Mouse (Mus musculus): Measurements from ENCODE around the gene Nck2. TPM values are rescaled to one million over a fixed set of nuclear protein-coding genes. Genes with fewer than 3 reads are reported as not detected.
"Not testable (repeated sequence)": the region's sequence is repeated elsewhere in the genome, so short reads cannot be mapped to it uniquely, and the experiment has no call there.

The Nck2 gene
- polyA plus RNA-seq, 1 experiment from 2014 or later: 46.0 TPM

DNA sequence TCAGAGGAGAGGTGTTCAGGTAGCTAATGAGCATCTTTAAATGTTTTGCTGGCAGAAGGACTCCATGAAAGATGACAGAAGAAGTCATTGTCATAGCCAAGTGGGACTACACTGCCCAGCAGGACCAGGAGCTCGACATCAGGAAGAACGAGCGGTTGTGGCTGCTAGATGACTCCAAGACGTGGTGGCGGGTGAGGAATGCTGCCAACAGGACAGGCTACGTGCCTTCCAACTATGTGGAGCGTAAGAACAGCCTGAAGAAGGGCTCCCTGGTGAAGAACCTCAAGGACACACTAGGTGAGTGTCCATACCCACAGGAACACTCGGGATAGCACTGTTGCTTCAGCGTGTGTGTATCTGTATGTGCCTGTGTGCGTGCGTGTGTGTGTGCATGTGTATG lies 89.1 kb downstream of the Nck2 start:
- not testable (repeated sequence) for ATAC-seq (replicated peaks; ENCODE audit: low FRiP score); H3K27me3 ChIP-seq; H3K9me3 ChIP-seq (replicated peaks); H3K27ac ChIP-seq; H3K4me3 ChIP-seq (replicated peaks); H3K9ac ChIP-seq; H3K4me2 ChIP-seq
- peaks cover 27% of the 10 kb centered on the region for H3K4me1 ChIP-seq
- peaks cover 43% of the 10 kb centered on the region for H3K36me3 ChIP-seq
- 90% methylated on average over 11 of the region's 11 CpGs for WGBS

DNA sequence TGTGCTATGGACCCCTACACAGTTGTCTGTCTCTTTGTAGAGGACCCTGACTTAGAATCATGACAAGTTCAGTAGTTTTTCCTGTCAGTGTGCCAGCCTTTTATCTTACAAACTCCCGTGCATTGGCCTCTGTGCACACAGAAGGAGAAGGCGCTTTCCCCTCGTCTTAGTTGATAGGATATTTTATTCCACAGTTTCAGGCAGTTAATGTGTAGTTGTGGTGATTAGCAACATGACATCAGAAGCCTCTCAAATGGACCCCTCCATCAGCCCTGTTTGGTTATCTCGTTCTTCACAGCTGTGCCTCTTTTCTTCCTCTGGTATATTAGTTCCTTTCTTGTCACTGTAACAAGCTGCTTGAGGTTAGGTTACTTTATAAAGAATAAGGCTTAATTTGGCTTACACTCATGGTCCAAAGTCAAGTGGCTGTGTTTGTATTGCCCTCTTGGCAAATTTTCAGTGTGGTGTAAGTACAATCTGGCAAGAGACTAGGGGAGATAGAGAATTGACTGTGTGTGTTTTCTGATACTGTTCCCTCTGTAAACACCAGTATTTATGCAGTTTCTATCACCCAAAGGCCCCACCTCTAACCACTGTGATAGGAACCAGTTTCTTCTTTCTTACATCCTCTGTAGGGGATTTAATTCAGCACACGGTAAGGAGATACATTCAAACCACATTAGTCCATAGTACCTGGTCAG lies 89.8 kb downstream of the Nck2 start:
- no peak overlapping the region for H3K4me3 ChIP-seq (replicated peaks)
- no peaks in the 10 kb centered on the region for H3K9me3 ChIP-seq (replicated peaks)

DNA sequence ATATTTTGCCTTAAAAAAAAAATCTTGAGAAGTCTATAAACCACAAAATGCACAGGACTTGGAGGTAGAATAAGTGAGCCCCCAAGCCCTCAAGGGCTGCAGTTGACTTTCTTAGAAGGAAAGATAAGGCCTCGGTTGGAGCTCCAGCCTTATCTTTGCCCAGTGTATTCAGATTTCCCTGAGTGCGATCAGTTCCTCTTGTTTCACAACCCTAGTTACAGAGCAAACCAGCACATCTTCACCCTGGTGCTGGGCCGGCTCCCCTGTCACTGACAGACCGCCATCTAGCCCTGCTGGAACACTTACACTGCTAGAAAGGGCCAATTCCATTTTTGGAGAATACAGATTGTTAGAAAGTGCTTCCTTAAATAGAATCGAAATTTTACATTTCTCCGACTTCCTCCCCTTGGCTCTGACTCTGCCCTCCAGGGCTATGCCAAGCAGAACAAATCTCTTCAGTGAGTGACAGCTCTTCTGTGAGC lies 91.2 kb downstream of the Nck2 start:
- H3K4me3 ChIP-seq (replicated peaks): no peak overlapping the region
- H3K4me2 ChIP-seq: no peak overlapping the region
- H3K4me1 ChIP-seq: peaks cover 23% of the 10 kb centered on the region
- WGBS: 85% methylated on average over 6 of the region's 6 CpGs
- H3K9ac ChIP-seq: no peak overlapping the region
- H3K27ac ChIP-seq: no peak overlapping the region
- peaks cover 39% of the 10 kb centered on the region for H3K36me3 ChIP-seq
- H3K9me3 ChIP-seq (replicated peaks): no peaks in the 10 kb centered on the region
- no peak for ATAC-seq (replicated peaks; ENCODE audit: low FRiP score)
- H3K27me3 ChIP-seq: no peaks in the 10 kb centered on the region

More for the DNA sequence above, 89.8 kb downstream of the Nck2 start:
- H3K4me2 ChIP-seq: no peak overlapping the region
- no peak for ATAC-seq (replicated peaks; ENCODE audit: low FRiP score)
- no peak overlapping the region for H3K9ac ChIP-seq
- 80% methylated on average over 5 of the region's 5 CpGs for WGBS
- no peaks in the 10 kb centered on the region for H3K27me3 ChIP-seq
- peaks cover 31% of the 10 kb centered on the region for H3K4me1 ChIP-seq
- H3K27ac ChIP-seq: no peak overlapping the region
- H3K36me3 ChIP-seq: peaks cover 39% of the 10 kb centered on the region

DNA sequence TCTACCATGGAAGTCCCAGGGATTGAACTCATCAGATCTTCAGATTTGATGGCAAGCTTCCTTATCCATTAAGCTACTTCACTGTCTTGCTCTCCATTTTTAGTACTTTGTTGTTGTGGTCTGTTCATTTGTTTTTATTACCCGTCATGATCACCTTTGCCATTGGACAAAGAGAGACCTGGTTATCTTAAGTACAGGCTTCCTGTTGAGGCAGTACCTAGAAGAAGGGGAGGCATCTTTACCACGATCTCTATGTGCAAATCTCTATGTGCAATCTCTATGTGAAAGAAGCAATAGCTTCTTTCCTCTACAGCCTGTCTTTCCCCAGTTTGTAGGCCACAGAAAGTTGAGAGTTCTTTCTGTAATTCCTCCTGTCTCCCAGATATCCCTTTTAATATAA lies 91.9 kb downstream of the Nck2 start:
- Histone ChIP-seq H3K36me3 (peaks cover 39% of the 10 kb centered on the region), H3K4me1 (peaks cover 16% of the 10 kb centered on the region), H3K4me3 (replicated peaks) (no peak overlapping the region), H3K9me3 (replicated peaks) (no peaks in the 10 kb centered on the region), H3K27me3 (no peaks in the 10 kb centered on the region), H3K27ac (no peak overlapping the region), H3K9ac (no peak overlapping the region), H3K4me2 (no peak overlapping the region)
- 81% methylated on average over 2 of the region's 2 CpGs for WGBS
- ATAC-seq (replicated peaks; ENCODE audit: low FRiP score): no peak

DNA sequence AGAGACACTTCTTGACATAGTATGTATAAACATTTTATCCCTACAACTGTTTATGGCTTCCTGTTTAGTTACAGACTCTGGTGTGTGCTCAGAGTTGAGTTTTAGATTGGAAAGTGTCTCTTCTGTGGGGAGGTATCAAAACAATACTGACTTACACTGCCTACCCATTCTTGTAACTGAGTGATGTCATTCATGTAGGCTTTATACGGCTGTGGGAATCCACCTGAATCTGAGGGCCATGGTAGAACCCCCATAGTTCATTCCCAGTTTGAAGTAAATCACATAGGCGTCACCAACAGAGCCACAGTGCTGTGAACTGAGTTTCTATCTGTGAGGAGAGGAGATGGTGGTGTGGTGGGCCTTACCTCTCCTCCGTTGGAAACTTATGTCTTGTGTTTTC lies 92.6 kb downstream of the Nck2 start:
- no peak overlapping the region for H3K4me3 ChIP-seq (replicated peaks)
- no peak overlapping the region for H3K9ac ChIP-seq
- H3K4me2 ChIP-seq: no peak overlapping the region
- no peaks in the 10 kb centered on the region for H3K9me3 ChIP-seq (replicated peaks)
- no peak for ATAC-seq (replicated peaks; ENCODE audit: low FRiP score)
- peaks cover 39% of the 10 kb centered on the region for H3K36me3 ChIP-seq
- no peaks in the 10 kb centered on the region for H3K27me3 ChIP-seq
- 86% methylated on average over 3 of the region's 3 CpGs for WGBS
- peaks cover 14% of the 10 kb centered on the region for H3K4me1 ChIP-seq
- no peak overlapping the region for H3K27ac ChIP-seq

DNA sequence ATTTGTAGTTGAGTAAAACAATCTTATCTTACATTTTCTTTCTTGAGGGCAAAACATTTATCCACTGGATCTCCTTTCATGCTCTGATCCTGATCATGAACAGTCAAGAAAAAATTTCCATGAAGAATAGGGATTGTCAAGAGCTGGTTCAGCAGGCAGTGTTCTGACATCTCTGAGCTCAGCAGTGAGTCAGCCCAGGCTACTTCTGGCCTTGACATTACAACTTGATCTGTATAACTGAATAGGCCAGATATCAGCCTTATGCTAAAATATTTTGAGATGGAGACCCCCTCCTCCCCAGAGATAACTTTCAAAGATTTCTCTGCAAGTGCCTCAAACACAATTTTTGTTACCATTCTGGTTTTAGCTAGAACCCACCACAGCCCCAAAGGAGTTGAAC lies 93.1 kb downstream of the Nck2 start:
- Histone ChIP-seq H3K9ac (no peak overlapping the region), H3K4me1 (peaks cover 14% of the 10 kb centered on the region; the same call in 1 of the 2 replicates), H3K36me3 (peaks cover 39% of the 10 kb centered on the region), H3K4me2 (no peak overlapping the region), H3K27ac (no peak overlapping the region), H3K4me3 (replicated peaks) (no peak overlapping the region), H3K9me3 (replicated peaks) (no peaks in the 10 kb centered on the region), H3K27me3 (no peaks in the 10 kb centered on the region)
- ATAC-seq (replicated peaks; ENCODE audit: low FRiP score): no peak

DNA sequence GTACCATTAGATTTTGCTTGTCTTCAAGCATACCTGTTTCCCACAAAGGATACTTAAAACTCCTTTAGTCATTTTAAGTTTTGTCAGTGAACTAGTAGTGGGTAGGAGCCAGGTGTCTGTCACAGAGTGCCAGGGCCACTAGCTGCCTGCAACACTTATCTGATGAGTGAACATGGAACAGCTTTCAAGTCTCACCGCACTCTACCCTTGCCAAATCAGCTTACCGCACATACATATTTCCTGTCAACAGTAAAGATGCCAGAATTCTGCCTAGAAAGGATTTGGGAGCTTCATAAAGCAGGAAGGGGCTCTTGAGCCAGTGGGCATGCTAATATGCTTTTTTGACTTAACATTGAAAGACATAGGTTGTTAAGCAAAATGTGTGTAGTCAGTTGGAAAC lies 94.3 kb downstream of the Nck2 start:
- no peak overlapping the region for H3K27ac ChIP-seq
- peaks cover 37% of the 10 kb centered on the region for H3K36me3 ChIP-seq
- no peak overlapping the region for H3K4me2 ChIP-seq
- peaks cover 16% of the 10 kb centered on the region; the same call in 1 of the 2 replicates for H3K4me1 ChIP-seq
- no peak for ATAC-seq (replicated peaks; ENCODE audit: low FRiP score)
- no peaks in the 10 kb centered on the region for H3K27me3 ChIP-seq
- WGBS: 77% methylated on average over 2 of the region's 2 CpGs
- H3K9ac ChIP-seq: no peak overlapping the region
- no peaks in the 10 kb centered on the region for H3K9me3 ChIP-seq (replicated peaks)
- no peak overlapping the region for H3K4me3 ChIP-seq (replicated peaks)

DNA sequence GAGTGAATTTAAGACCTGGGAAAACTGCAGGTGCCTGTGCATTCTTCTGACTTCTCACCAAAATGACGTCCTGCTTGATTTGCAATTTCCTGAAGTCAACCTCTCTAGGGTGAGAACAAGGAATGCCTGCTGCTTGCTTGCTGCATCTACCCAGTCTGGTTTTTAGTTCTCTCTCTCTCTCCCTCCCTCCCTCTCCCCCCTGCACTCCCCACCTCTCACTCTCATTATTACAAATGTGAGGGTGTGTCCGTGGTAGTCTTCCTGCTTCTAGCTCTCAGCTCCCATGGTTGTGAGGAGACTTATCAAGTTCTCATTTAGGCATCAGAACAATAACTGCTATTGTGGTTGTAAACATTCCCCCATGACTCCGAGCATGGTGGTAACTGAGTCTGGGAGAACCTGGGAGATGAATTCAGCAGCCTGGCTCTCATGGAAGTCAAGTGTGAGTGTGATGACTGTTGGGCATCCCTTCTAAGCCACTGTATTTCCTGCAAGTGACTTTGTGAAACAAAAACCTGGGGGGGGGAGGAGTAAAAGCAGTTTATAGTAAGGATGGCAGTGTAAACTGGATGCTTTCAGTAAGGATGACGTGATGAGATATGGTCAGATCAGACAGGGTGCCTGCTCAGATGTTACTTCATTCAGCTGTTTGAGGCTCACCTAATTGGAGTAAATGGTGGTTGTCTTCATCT lies 95.5 kb downstream of the Nck2 start:
- no peaks in the 10 kb centered on the region for H3K9me3 ChIP-seq (replicated peaks)
- no peaks in the 10 kb centered on the region for H3K27me3 ChIP-seq
- WGBS: 58% methylated on average over 4 of the region's 4 CpGs
- H3K4me3 ChIP-seq (replicated peaks): no peak overlapping the region
- peaks cover 16% of the 10 kb centered on the region; the same call in 1 of the 2 replicates for H3K4me1 ChIP-seq
- H3K36me3 ChIP-seq: peaks cover 25% of the 10 kb centered on the region
- ATAC-seq (replicated peaks; ENCODE audit: low FRiP score): no peak
- H3K9ac ChIP-seq: no peak overlapping the region
- no peak overlapping the region for H3K4me2 ChIP-seq
- no peak overlapping the region for H3K27ac ChIP-seq

DNA sequence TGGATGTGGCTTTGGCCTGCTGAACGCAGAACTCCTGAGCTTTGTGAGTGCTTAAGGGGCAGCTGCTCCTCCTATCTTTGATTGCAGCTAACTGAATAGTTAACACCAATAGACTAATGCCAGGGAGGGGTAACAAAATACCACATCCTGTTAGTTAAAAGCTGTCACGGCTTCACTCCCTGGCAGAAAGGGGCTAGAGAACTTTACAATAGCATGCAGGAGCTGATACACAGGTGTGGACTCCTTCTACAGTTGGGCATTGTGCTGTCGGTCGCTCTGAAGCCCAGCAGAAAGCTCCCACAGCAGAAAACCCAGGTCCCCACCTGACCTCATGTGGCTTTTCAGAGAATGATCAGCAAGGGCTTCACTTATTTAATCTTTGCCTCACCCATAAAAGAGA lies 98.0 kb downstream of the Nck2 start:
- no peak overlapping the region for H3K4me3 ChIP-seq (replicated peaks)
- H3K4me2 ChIP-seq: no peak overlapping the region
- no peaks in the 10 kb centered on the region for H3K9me3 ChIP-seq (replicated peaks)
- H3K27ac ChIP-seq: no peak overlapping the region
- no peak overlapping the region for H3K9ac ChIP-seq
- H3K36me3 ChIP-seq: peaks cover 15% of the 10 kb centered on the region
- H3K4me1 ChIP-seq: peaks cover 16% of the 10 kb centered on the region; the same call in 1 of the 2 replicates
- no peak for ATAC-seq (replicated peaks; ENCODE audit: low FRiP score)
- WGBS: 36% methylated on average over 4 of the region's 4 CpGs
- no peaks in the 10 kb centered on the region for H3K27me3 ChIP-seq

DNA sequence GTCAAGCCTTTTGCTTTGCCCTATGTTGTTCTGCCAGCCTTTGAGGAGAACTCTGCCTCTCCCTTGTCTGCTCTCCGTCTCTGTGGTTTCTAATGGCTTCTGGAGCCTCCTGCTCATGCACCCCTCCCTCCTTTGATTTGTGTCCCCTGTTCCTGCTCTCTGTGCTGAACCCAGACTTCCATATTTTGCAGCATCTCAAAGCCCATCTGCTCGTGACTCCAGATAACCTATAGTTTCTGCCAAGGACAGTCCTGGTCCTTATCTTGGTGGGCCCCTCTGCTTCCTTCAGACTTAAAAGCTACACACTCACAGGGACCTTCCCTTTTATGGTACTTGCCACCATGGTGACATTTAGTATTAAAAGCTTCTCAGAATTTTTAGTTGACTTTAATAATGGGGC lies 103.3 kb downstream of the Nck2 start:
- WGBS: 70% methylated on average over 2 of the region's 2 CpGs

DNA sequence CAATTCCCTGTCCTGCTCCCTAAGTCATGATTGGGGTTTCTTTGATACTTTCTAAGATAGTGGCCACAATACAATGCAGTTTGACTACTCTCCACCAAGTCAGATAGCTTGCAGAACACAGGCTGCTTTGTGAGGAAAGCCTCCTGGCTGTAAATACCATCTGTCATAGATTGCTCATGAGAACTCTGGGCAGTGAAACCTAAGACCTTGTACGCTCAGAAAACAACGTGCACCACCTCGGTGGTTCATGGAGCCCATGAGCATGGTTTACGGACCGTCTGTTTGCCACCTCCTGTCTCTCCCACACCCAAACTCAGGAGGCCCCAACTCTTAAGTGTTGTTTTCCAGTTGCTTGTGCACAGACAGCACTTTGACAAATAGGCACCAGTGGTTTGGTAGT lies 104.4 kb downstream of the Nck2 start:
- Histone ChIP-seq H3K4me2 (no peak overlapping the region), H3K36me3 (peaks cover 7% of the 10 kb centered on the region), H3K27ac (0 out of 2 replicates have a peak overlapping the region, but pooled peaks have one; percentile 8), H3K27me3 (no peaks in the 10 kb centered on the region), H3K4me1 (peaks cover 14% of the 10 kb centered on the region; the same call in 1 of the 2 replicates), H3K9me3 (replicated peaks) (no peaks in the 10 kb centered on the region), H3K9ac (no peak overlapping the region), H3K4me3 (replicated peaks) (no peak overlapping the region)
- peak; percentile 53; the same call in 1 of the 2 replicates for ATAC-seq (replicated peaks; ENCODE audit: low FRiP score)
- WGBS: 19% methylated on average over 5 of the region's 5 CpGs

More for the DNA sequence above, 103.3 kb downstream of the Nck2 start:
- peaks cover 5% of the 10 kb centered on the region for H3K36me3 ChIP-seq
- H3K4me1 ChIP-seq: peaks cover 17% of the 10 kb centered on the region; the same call in 1 of the 2 replicates
- no peak overlapping the region for H3K27ac ChIP-seq
- no peak overlapping the region for H3K9ac ChIP-seq
- ATAC-seq (replicated peaks; ENCODE audit: low FRiP score): no peak
- H3K4me3 ChIP-seq (replicated peaks): no peak overlapping the region
- no peaks in the 10 kb centered on the region for H3K27me3 ChIP-seq
- H3K9me3 ChIP-seq (replicated peaks): no peaks in the 10 kb centered on the region
- no peak overlapping the region for H3K4me2 ChIP-seq

DNA sequence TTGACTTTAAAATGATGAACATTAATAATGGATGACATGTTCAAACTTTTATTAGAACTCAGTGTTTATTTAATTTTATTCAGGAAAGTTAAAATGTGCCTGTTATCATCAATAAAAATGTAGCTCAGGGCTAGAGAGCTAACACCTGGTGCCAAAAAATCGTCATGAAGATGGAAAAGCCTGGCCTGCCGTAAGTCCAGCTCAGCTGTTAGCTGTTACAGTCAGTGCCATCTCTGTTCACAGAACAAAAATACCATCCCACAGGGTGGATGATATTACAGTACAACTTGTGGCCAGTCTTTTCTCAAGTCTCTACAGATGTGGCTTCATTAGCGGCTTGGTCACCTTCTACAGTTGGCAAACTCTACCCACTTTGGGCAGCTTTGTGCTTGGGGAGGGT lies 106.1 kb downstream of the Nck2 start:
- Histone ChIP-seq H3K36me3 (peaks cover 24% of the 10 kb centered on the region), H3K27me3 (no peaks in the 10 kb centered on the region), H3K4me1 (peaks cover 29% of the 10 kb centered on the region), H3K27ac (no peak overlapping the region), H3K9me3 (replicated peaks) (no peaks in the 10 kb centered on the region), H3K4me2 (no peak overlapping the region), H3K9ac (no peak overlapping the region), H3K4me3 (replicated peaks) (no peak overlapping the region)
- WGBS: 71% methylated on average over 3 of the region's 3 CpGs
- no peak for ATAC-seq (replicated peaks; ENCODE audit: low FRiP score)

Data from kidney, embryonic 15.5 days (tissue).